Mouse (Mus musculus) liver (tissue): ENCODE results near the gene Gemin4.
"Not testable (repeated sequence)": the region's sequence is repeated elsewhere in the genome, so short reads cannot be mapped to it uniquely, and the experiment has no call there.

Source experiments
- DNase-seq: peaks from one replicate; pipeline ENCODE4 v3.0.0-alpha.2; 2020; ENCODE audit warnings: mixed read lengths

Gene Gemin4

DNA sequence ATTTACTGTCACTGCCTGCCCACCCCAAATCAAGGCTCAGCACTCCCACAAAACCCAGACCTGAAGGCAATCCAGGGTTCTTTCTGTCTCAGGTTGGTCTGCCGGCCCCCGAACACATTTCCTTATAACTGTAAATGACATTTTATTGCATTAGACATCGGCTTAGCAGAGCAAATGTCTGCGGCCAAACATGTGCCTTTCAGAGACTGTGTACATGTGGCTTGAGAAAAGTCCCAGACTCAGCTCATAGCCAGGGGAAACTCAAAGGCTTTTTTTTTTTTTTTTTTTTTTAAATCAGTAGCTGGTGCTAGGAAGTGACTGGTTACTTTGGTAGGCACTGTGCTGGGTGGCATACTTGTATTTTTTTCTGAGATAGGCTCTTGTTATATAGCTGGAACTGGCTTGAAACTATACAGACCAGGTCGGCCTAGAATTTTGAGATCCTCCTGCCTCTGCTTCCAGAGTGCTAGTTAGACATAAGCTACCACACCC lies 1.4 kb downstream of the Gemin4 start:
- no peak for DNase-seq

DNA sequence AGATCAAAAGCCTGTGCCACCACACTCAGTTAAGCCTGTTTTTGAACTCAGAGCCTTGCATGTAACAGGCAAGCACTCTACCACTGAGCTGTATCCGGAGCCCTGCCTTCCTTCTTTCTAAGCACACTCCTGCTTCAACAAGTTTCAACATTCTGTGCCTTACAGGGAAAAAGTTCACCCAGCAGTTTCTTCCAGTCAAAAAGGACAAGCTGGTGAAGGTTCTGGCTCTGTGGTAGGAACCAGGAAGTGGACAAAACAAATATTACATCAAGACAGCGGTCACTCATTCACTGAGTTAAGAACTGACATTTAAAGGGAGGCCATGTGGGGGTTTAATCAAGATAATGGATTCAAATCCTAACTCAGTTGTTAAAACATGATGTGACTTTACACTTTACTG lies 2.5 kb downstream of the Gemin4 start:
- no peak for DNase-seq

DNA sequence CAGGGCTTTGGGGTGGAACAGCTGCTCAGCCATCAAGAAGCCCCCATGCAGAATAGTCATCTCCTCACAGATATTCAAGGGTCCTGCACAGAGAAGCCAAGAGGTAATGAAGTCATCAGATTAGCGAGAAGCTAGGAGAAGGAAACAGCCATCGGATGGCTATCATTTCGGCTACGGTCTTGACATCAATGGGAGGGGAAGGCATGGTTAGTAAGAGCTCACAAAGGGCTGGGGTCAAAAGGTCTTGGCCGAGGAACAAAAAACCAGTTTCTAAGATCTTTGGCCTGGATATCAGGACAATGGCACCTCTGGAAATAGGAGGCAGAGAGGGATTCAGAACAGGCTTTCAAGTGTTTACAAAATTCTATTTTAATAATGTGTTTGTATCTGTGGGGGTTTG lies 3.6 kb downstream of the Gemin4 start:
- no peak for DNase-seq

DNA sequence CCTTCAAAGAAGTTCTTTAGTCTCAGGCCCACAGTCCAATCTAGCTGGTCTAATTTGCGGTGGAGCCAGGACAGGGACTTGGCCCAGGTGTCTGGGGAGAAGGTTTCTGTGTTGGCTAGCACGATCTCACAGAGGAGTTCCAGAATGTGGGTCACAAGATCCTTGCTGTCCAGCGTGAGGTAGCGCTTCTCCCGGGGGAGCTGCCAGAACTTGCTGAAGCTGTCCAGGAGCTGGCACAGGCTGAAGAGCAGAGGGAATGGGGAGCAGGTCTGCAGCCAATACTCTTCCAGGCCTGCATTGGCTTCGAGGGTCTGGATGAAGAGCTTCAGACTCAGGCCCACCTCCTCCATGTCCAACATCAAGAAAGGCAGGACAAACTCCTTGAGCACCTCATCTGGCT lies 5.9 kb downstream of the Gemin4 start:
- DNase-seq, result not testable (repeated sequence)

DNA sequence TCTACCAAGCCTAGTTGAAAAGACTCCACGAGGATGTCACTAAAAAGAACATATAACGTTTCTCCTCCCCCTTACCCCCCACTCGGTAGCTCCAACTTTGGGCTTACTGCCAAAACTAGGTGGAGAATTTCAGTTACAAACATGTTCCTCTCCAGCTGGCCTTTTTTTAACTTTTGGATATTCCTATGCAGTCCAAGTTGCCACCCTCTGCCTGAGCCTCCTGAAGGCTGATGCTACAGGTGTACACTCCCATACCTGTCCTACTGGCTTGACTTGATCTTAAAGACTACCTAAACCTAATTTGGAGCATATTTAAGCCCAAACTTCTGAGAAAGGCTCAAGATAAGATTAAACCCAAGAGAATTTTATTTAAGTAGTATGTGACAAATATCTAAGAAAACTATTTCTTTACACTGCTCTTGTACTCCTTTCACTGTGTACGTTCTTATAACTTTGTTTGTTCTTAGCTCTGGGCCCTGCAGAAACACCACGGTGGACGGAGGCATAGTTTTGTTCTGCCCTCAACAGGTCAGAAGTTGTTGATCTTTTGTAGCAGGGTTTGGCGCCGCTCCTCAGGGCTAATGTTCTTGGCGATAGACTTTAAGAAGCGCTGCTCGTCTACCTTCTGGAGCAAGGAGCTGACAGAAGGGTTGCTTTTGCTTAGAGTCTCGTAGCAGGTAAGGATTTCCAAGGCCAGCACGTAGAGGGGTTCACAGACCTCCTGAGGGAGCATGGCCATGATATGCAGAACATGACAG lies 7.1 kb downstream of the Gemin4 start:
- no peak for DNase-seq

DNA sequence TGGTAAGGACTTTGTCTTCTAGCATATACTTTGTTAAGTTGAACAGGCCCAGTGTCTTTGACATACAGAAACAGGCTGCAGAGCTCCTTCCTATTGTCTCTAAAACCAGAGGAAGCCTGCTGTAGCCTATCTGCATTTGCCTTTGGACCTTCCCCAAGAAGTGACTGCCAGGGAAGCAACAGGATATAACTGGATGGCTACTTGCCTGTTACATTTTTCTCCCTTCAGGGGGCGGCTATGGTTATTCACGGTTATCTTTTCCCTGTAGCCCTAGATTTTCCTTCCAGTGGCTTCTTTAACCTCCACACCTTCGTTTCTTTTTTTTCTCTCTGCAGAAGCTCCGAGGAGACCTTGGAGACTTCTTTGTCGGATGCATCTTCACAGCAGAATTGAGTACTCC lies 10.7 kb downstream of the Gemin4 start:
- DNase-seq, result no peak

DNA sequence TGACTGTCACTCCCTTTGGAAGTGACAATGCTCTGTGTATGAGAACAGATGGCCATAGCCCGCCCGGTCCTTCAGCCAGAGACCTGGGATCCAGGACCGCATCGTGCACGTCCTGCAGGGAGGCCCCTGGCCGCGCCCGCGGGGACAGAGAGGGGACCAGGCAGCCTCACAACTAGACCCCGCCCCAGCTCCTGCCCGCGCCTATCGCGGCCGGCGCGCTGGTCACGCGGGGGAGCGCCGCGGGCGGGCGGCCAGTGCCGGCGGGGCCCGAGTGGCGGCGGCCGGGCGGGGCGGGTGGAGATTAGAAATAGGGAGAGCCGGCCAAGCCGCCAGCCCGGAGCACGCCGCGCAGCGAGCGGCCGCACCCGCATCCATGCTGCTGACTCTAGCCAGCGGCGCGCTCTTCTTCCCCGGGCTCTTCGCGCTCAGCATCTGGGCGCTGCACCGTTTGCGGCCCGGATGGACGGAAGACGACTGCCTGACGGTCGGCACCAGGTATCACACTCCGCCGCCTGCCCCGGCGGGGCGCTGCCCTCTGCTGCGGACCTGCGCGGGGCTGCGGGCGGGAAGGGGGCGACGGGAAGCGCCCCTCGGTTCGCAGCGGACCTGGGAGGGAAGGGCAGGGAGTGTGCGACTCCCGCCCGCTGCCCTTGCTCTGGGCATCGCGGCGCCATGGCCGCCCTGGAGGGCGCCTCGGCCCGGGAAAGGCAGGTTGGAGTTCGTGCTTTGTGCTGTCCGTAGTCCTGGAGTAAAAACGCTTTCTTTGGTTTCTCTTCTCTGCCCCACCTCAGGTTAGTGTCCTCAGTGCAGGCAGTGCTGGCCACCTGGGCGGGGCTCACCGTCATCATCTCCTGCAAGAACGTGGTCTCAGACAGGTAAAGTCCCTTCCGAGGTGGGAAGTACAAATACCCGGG lies 15.4 kb downstream of the Gemin4 start:
- peak; percentile 83 for DNase-seq

DNA sequence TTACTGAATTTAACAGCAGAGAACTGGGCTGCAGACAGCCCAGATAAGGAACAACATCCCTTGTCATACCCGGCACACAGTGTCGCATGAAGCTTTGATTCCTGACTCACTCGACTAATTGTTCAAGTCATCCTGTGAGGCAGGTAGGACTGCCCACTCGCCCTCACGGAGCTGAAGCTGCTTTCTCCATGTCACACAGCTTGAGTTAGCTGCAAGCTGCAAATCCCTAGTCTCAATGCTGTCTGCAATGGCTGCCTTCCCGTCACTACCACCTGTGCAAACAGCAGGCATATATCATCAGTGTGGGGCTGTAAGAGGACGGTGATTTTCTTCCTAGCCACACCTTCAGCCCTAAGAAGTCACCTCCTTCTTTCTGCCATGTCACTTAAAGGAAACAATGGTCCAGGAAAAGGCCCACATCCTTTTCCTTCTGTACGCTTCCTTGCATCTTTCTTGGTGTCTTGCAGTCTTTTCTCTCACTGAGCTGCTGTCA lies 20.4 kb downstream of the Gemin4 start:
- no peak for DNase-seq

DNA sequence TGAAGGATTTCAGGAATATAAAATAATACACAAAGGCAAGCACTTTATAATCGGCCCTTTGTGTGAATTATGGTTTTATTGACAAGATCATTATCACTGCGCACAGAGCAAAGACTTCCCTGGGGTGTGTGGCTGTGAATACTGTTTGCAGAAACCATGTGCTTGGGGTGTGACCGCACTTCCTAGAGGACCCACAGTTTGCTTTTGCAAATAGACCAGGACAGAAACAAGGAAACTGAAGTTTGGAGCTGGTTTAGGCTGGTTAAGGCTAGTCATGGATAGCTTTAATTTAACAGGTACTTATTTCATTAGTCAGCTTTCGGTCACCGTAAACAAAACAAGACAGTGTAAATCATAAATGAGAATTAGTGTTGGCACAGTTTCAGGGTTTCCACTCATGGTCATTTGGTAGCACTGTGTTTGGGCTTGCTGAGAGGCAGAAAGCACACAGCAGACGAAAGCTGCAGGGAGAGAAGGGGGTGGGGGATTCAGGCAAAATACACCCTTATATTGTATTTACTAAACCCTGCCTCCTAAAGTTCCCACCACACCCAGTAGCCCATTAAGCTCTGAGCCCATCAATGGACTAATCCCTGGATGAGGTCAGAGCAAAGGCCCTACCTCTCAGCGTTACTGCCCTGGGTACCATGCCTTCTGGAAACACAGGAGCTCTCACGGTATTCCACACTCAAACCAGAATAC lies 21.0 kb downstream of the Gemin4 start:
- DNase-seq, result no peak

DNA sequence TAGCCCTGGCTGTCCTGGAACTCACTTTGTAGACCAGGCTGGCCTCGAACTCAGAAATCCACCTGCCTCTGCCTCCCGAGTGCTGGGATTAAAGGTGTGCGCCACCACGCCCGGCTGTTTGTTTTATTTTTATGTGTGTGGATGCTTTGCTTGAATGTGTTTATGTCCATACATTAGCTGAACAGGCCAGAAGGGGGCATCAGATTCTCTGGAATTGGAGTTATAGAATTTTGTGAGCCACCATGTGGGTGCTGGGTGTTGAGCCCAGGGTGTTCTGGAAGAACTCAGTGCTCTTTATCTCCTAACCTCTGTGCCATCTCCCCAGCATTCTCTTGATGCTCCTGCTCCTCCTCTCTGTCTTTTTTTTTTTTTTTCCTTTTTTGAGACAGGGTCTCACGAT lies 30.6 kb downstream of the Gemin4 start:
- DNase-seq, result no peak

DNA sequence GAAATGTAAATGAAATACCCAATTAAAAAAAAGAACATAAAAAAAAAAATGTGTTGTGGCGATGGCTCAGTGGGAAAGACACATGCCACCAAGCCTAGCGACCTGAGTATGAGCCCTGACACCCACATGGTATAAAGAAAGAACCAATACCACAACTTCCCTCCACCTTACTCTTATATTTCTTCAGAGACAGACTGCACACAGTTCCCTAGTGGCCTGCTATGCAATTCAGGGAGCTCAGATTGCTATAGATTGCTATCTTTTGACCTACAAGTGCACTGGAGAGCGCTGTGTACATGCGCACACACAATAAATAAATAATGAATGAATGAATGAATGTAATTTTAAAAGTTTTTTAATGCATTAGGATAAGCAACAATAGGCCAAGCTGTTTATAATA lies 33.7 kb downstream of the Gemin4 start:
- no peak for DNase-seq

DNA sequence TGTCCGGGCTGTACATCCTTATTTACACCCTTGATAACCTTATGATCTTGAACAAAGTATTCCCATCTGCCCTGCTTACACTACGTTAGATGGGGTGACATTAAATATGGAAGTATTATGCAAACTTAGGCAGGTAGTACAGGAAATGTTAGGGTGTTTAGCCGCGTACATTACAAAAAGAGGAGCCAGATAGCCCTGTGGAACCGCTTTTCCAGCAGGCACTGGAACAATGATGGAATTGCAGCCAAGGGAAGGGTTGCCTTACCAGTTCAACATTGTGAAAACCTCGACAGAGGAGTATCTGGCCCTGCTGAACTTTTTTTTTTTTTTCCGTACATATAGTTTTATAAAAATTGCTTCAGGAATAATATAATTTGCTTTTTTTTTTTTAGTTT lies 37.3 kb downstream of the Gemin4 start:
- DNase-seq, result no peak

DNA sequence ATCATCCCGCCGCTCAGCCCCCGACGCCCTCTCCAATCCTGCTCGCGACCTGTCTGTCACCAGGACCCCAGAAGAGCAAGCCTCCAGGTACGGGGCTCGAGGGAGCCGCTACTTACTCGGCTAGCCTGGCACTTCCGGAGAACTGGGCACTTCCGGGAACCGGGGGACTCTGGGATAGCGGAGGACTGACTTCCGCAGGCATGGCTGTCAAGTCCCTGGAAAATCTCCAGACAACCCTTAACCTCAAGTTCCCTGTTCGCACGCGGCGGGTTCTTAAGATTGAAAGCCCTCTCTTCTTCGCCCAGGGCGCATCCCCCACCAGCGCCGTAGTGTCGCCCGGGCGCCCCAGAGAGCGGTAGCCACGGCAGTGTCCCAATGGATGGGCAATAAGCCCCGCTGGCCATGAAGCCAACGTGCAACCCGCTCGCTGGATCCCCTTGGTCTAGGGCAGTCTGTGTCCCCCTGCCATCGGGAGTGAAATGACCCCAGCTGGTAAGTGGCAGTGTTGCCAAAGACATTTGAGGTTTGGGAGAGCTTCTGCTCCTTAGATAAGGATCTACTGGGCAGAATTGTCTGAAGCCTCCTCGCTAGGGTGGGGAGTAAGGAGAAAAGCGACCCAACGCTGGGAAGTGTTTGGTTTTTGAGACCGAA lies 37.8 kb downstream of the Gemin4 start, which contains the start of the genes Vps53 and Fam57a:
TSS of gene Vps53 (minus strand) at position 153 of the 651 bp plus-strand sequence.
TSS of gene Fam57a (plus strand) at position 177 of the 651 bp plus-strand sequence.
- DNase-seq, result peak; percentile 86

DNA sequence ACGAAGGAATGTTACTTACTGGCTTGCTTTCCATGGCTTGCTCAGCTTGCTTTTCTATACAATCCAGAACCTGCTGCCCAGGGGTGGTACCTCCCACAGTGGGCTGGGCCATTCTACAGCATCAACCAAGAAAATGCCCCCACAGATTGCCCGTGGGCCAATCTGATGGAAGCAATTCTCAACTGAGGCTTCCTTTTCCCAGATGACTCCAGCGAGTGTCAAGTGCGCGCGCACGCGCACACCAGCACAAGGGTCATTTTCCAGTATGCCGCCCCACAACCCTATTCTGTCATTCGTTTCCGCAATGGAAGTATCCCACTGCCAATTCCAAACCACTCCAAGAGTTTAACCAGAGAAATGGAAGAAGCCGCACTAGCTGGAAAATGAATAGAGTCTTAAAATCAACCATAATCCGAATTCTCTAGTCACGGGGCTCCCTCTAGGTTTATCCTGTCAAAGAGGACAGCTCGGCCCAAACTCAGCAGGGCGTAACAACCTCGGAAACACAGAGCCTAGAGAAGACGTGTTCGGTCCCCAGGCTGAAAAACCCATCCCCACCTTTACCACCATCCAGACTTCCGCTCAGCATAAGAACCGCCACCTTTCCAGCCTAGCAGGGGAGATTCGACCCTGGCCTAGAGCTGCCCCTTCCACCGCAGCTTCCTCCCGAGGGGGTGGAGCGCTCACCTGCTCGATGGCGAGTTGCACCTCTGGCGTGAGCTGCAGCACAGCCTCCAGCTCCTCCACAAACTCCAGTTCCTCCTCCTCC lies 38.6 kb downstream of the Gemin4 start:
- peak; percentile 53 for DNase-seq

DNA sequence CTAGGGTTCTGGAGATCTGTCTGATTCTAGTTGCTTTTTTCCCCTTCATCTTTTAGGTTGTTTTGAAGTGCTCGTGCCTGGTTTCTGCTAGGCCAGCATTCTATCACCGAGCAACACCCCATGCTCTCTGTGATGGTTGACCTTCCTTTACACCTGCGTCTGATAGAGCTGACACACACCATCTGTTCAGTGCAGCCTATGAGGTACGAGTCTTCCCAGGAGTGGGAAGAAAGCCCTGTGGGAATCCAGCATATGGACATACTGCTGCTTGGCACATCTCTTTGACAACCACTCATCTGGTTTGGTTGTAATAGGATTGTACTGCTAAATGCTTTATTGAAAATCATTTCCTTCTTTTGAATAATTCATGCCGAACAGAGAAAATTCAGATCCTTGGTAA lies 47.3 kb downstream of the Gemin4 start:
- no peak for DNase-seq

DNA sequence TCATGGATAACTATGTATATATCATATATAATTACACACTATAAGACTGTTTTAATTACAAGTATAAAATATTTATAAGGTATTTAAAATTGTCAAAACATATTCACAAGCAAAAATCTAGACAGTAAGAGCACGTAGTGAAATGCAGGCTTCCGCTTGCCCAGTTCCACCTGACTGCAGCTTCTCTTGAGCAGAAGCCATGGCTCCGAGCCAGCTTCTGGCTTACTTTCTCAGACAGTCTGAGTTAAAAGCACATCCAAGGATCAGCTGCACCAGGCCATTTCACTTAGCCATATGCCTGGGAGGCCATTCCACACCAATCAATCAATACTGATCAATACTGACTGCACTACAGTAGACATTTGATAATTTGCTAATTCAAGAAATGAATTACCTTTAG lies 48.5 kb downstream of the Gemin4 start:
- no peak for DNase-seq

DNA sequence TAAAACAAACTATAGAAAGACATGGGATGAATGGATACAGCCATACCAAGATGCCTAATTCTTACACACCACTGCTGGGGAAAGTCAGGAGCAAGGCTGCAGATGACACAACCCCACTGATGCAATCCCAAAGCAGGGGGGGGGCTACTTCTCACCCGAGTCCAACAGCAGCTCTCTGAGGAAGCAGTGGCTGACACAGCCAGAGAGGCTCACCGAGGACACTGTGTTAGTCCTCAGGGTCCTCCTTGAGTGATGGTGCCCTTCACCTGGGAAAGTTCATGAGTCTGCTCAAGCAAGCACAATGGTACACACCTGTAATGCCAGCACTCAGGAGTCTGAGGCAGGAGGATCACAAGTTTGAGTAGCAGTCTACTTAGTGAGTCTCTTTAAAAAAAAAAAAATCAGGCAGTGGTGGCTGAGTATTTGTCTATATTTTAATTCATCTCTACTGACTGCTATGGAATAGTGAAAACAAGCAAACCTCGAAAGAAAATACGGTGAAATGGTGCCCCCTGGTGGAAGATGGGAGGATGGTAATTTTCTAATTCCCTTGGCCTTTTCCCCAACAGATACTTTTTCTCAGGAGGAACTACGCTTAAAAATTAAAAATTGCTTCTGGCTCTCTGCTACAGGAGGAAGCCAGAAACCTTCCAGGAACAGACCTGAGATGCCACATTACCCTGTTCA lies 50.2 kb downstream of the Gemin4 start:
- peak; percentile 57 for DNase-seq

DNA sequence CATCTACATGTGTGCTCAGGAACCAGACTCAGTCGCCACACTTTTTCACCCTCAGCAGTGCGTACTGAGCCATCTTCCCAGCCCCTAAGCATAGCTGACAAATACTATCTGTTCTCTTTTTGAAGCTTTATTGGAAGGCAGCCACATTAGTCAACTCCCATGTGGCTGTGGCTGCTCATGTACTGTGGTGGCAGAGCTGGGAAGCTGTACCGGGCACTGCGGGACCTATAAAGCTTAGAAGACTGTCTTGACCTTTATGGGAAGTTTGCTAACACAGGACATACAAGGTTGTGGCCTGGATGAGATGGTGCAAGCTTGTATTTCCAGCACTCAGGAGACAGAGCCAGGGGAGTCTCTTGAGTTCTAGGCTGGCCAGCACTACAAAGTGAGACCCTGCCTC lies 50.8 kb downstream of the Gemin4 start:
- DNase-seq, result no peak
